In genomic region chr10:73105893-73106292, GRCm38 (mm10) we compare ENCODE assay signal across 10 mouse cellular contexts. TPM values are rescaled to one million over a fixed set of nuclear protein-coding genes. Genes with fewer than 3 reads are reported as not detected.
A peak's percentile ranks its signal among the peaks of the same experiment; 100 is the strongest.
DNase-seq lines count a peak whose midpoint lies in the region; ATAC-seq and TF ChIP-seq lines count a peak whose summit lies in the region.
"Had no signal": no experiment of that assay in that cellular context is flagged by ENCODE, and none has a peak within 500 bp of the region (broad histone marks: within the 10 kb centered on the region; RNA-seq: fewer than 3 reads in every experiment).

No protein-coding gene starts in this region.

- H3K4me3 ChIP-seq in heart, postnatal 0 days (ENCODE audit: low read depth, low read length): no peak overlapping the region
- H3K4me3 ChIP-seq in heart, embryonic 11.5 days (ENCODE audit: low read depth, low read length): no peak overlapping the region
- H3K4me3 ChIP-seq in neural tube, embryonic 15.5 days (replicated peaks): no peak overlapping the region
- no peak overlapping the region for H3K4me3 ChIP-seq in limb, embryonic 10.5 days
- H3K4me3 ChIP-seq: hindbrain, embryonic 15.5 days; stomach, embryonic 15.5 days had no signal

- H3K27ac ChIP-seq in heart, postnatal 0 days (ENCODE audit: low read depth): no peak overlapping the region
- H3K27ac ChIP-seq in heart, embryonic 11.5 days (ENCODE audit: low read depth, low read length): no peak overlapping the region
- H3K27ac ChIP-seq in neural tube, embryonic 15.5 days (replicated peaks): no peak overlapping the region
- H3K27ac ChIP-seq in limb, embryonic 10.5 days: no peak overlapping the region
- H3K27ac ChIP-seq: hindbrain, embryonic 15.5 days; stomach, embryonic 15.5 days had no signal

- ATAC-seq in heart, postnatal 0 days (ENCODE audit: insufficient read depth, low read depth): no peak
- ATAC-seq in heart, embryonic 11.5 days (replicated peaks; ENCODE audit: insufficient number of reproducible peaks, low FRiP score, low TSS enrichment): no peak
- no peak for ATAC-seq in neural tube, embryonic 15.5 days (ENCODE audit: low FRiP score)
- ATAC-seq in frontal cortex, adult (ENCODE audit: low TSS enrichment): no peak

- WGBS in heart, postnatal 0 days: 47% methylated on average over 2 of the region's 2 CpGs
- WGBS in heart, embryonic 11.5 days (ENCODE audit: insufficient replicate concordance): 40% methylated on average over 2 of the region's 2 CpGs
- WGBS in neural tube, embryonic 15.5 days: 52% methylated on average over 2 of the region's 2 CpGs
- 52% methylated on average over 2 of the region's 2 CpGs for WGBS in limb, embryonic 10.5 days

- H3K4me2 ChIP-seq in heart, postnatal 0 days (ENCODE audit: low read depth, low read length): no peak overlapping the region
- H3K4me2 ChIP-seq in heart, embryonic 11.5 days: no peak overlapping the region
- H3K4me2 ChIP-seq in neural tube, embryonic 15.5 days: no peak overlapping the region
- H3K4me2 ChIP-seq: hindbrain, embryonic 15.5 days; stomach, embryonic 15.5 days had no signal

- TF ChIP-seq EP300 in heart, postnatal 0 days (IDR thresholded peaks at IDR 0.05; ENCODE audit: low read depth): no peak

- no peaks in the 10 kb centered on the region for H3K36me3 ChIP-seq in heart, postnatal 0 days (replicated peaks; ENCODE audit: control insufficient read depth, insufficient read depth, low read length)
- H3K36me3 ChIP-seq in heart, embryonic 11.5 days (ENCODE audit: control insufficient read depth, insufficient read depth, low read length): no peaks in the 10 kb centered on the region
- H3K36me3 ChIP-seq in neural tube, embryonic 15.5 days: no peaks in the 10 kb centered on the region
- no peaks in the 10 kb centered on the region for H3K36me3 ChIP-seq in limb, embryonic 10.5 days
- H3K36me3 ChIP-seq: hindbrain, embryonic 15.5 days; stomach, embryonic 15.5 days had no signal

- peak; percentile 66 for TF ChIP-seq CTCF in heart, postnatal 0 days (IDR thresholded peaks at IDR 0.05; ENCODE audit: low read depth)

- H3K4me1 ChIP-seq in heart, postnatal 0 days (ENCODE audit: control insufficient read depth, insufficient read depth): no peaks in the 10 kb centered on the region
- H3K4me1 ChIP-seq in heart, embryonic 11.5 days (ENCODE audit: control insufficient read depth, insufficient read depth, low read length): no peaks in the 10 kb centered on the region
- no peaks in the 10 kb centered on the region for H3K4me1 ChIP-seq in neural tube, embryonic 15.5 days
- H3K4me1 ChIP-seq in limb, embryonic 10.5 days: no peaks in the 10 kb centered on the region
- H3K4me1 ChIP-seq: stomach, embryonic 15.5 days had no signal

- no peaks in the 10 kb centered on the region for H3K9me3 ChIP-seq in heart, postnatal 0 days (replicated peaks; ENCODE audit: control insufficient read depth, low read length)
- H3K9me3 ChIP-seq in heart, embryonic 11.5 days (replicated peaks; ENCODE audit: control insufficient read depth, low read length): no peaks in the 10 kb centered on the region
- no peaks in the 10 kb centered on the region for H3K9me3 ChIP-seq in neural tube, embryonic 15.5 days (replicated peaks)
- no peaks in the 10 kb centered on the region for H3K9me3 ChIP-seq in limb, embryonic 10.5 days (replicated peaks)
- H3K9me3 ChIP-seq: hindbrain, embryonic 15.5 days; stomach, embryonic 15.5 days had no signal

- no peak for DNase-seq in heart, postnatal 0 days (ENCODE audit: low spot score)
- DNase-seq in neural tube, embryonic 10.5 days (ENCODE audit: extremely low spot score, low spot score): peak; percentile 55
- peak; percentile 50 for DNase-seq in brain, adult 2 months (ENCODE audit: low read depth, low spot score)
- peak; percentile 66 for DNase-seq in limb, embryonic 10.5 days (ENCODE audit: low spot score)
- DNase-seq in spleen, postnatal 4 days (ENCODE audit: low spot score in 2 of 2): no peak

- no peak overlapping the region for H3K9ac ChIP-seq in heart, postnatal 0 days (replicated peaks; ENCODE audit: low read depth, low read length)
- H3K9ac ChIP-seq in heart, embryonic 11.5 days (ENCODE audit: low read depth, low read length): no peak overlapping the region
- no peak overlapping the region for H3K9ac ChIP-seq in neural tube, embryonic 15.5 days (replicated peaks)
- H3K9ac ChIP-seq: hindbrain, embryonic 15.5 days; stomach, embryonic 15.5 days had no signal

- peaks cover 14% of the 10 kb centered on the region; the same call in 1 of the 2 replicates for H3K27me3 ChIP-seq in heart, postnatal 0 days (ENCODE audit: control insufficient read depth, insufficient read depth, low read length)
- peaks cover 13% of the 10 kb centered on the region for H3K27me3 ChIP-seq in heart, embryonic 11.5 days (ENCODE audit: control insufficient read depth, insufficient read depth, low read length)
- no peaks in the 10 kb centered on the region for H3K27me3 ChIP-seq in neural tube, embryonic 15.5 days (replicated peaks)
- peaks cover 15% of the 10 kb centered on the region for H3K27me3 ChIP-seq in limb, embryonic 10.5 days (ENCODE audit: low read depth, poor library complexity, severe bottlenecking)
- H3K27me3 ChIP-seq: hindbrain, embryonic 15.5 days; stomach, embryonic 15.5 days had no signal

RNA-seq across cellular contexts. Expression of gene Pcdh15, which starts 6.8 kb away (rescaled TPM):
- 0.27 and 0.46 TPM in 2 replicates for total RNA-seq in heart, postnatal 0 days (2014; rRNA removed; ENCODE audit: low replicate concordance)
- 0.26 and 0.46 TPM in 2 replicates for polyA plus RNA-seq in heart, postnatal 0 days (2015; fragmentation: Nextera tagmentation; extraction: Ambion mirVana)
- 0.11 and 0.35 TPM in 2 replicates for polyA plus RNA-seq in heart, embryonic 11.5 days (2014; fragmentation: Nextera tagmentation; extraction: Ambion mirVana)
- polyA plus RNA-seq in neural tube, embryonic 15.5 days (2015; fragmentation: Nextera tagmentation; extraction: Ambion mirVana): 14.2 and 17.4 TPM in 2 replicates
- 0.13 and 1.1 TPM in 2 replicates for polyA plus RNA-seq in limb, embryonic 10.5 days (2016; fragmentation: Nextera tagmentation; extraction: Ambion mirVana)

Comparison
In these comparisons a context has a peak if more than half of its experiments do, and no peak if none do; other contexts are left out.
1. DNase-seq: peak in neural tube, embryonic 10.5 days (single experiment), brain, adult 2 months (single experiment) and limb, embryonic 10.5 days (single experiment); none in heart, postnatal 0 days (single experiment) and spleen, postnatal 4 days (0 of 2).